In the genomic region with DNA sequence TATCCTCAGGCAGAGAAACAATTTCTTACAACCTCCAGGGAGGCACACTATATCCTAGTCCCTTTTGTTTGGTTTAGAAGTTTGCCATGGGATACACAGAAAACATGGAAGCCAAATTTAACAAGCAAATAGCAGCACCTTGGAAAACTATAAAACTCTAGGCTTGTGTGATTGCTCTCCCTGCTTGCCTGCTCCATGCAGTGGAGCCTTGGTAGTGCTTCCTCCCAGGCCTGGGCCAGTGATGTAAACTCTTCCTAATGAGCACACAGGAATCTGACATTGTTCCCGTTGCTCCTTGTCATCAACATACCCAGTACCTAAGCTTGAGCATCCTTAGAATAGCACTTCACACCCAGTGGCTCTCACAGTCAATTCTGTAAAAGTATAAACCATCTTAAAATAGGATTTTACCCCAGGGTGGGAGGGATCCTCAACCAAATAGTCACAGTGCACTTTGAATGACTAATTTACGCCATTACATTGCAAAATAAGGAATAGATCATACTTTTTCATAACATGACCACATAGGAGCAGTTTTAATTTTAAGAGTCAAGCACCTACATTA, we compare ENCODE assay signal across 10 mouse cellular contexts. TPM values are rescaled to one million over a fixed set of nuclear protein-coding genes. Genes with fewer than 3 reads are reported as not detected.
DNase-seq lines count a peak whose midpoint lies in the region; ATAC-seq lines count a peak whose summit lies in the region.
"Had no signal": no experiment of that assay in that cellular context is flagged by ENCODE, and none has a peak within 500 bp of the region (broad histone marks: within the 10 kb centered on the region; RNA-seq: fewer than 3 reads in every experiment).

No protein-coding gene starts in this region.

- ATAC-seq in hindbrain, embryonic 13.5 days (ENCODE audit: low FRiP score) = no peak
- no peak for ATAC-seq in hindbrain, embryonic 16.5 days
- ATAC-seq in embryonic facial prominence, embryonic 13.5 days (ENCODE audit: insufficient number of reproducible peaks, insufficient read depth, low FRiP score, low TSS enrichment, low read depth) = no peak
- ATAC-seq in hindbrain, embryonic 15.5 days (ENCODE audit: low FRiP score, low read depth) = no peak
- ATAC-seq in midbrain, embryonic 13.5 days = no peak

- peaks cover 25% of the 10 kb centered on the region for H3K4me1 ChIP-seq in hindbrain, embryonic 13.5 days (replicated peaks)
- H3K4me1 ChIP-seq in hindbrain, embryonic 16.5 days (ENCODE audit: control insufficient read depth, insufficient read depth, low read depth, low read length) = peaks cover 7% of the 10 kb centered on the region
- peaks cover 11% of the 10 kb centered on the region for H3K4me1 ChIP-seq in embryonic facial prominence, embryonic 13.5 days
- H3K4me1 ChIP-seq in hindbrain, embryonic 15.5 days (replicated peaks) = peaks cover 20% of the 10 kb centered on the region
- H3K4me1 ChIP-seq in midbrain, embryonic 13.5 days (replicated peaks) = peaks cover 14% of the 10 kb centered on the region

- no peak overlapping the region for H3K27ac ChIP-seq in hindbrain, embryonic 13.5 days
- no peak overlapping the region for H3K27ac ChIP-seq in hindbrain, embryonic 16.5 days (ENCODE audit: low read depth, low read length)
- H3K27ac ChIP-seq in embryonic facial prominence, embryonic 13.5 days = no peak overlapping the region
- H3K27ac ChIP-seq in hindbrain, embryonic 15.5 days (replicated peaks) = no peak overlapping the region; the same call in 1 of the 2 replicates
- H3K27ac ChIP-seq in midbrain, embryonic 13.5 days = no peak overlapping the region

- no peak for DNase-seq in retina, embryonic 14.5 days (ENCODE audit: low spot score)
- DNase-seq in adrenal gland, adult 2 months = no peak
- DNase-seq: adrenal gland, postnatal 14 days; heart, postnatal 14 days had no signal

- WGBS in hindbrain, embryonic 13.5 days = 46% methylated on average over 2 of the region's 2 CpGs
- WGBS in hindbrain, embryonic 16.5 days = 53% methylated on average over 2 of the region's 2 CpGs
- 34% methylated on average over 2 of the region's 2 CpGs for WGBS in embryonic facial prominence, embryonic 13.5 days
- WGBS in hindbrain, embryonic 15.5 days = 52% methylated on average over 2 of the region's 2 CpGs
- WGBS in midbrain, embryonic 13.5 days = 55% methylated on average over 2 of the region's 2 CpGs

- H3K9me3 ChIP-seq in hindbrain, embryonic 13.5 days = no peaks in the 10 kb centered on the region
- H3K9me3 ChIP-seq in hindbrain, embryonic 16.5 days (ENCODE audit: control insufficient read depth, low read length) = no peaks in the 10 kb centered on the region
- H3K9me3 ChIP-seq in embryonic facial prominence, embryonic 13.5 days = no peaks in the 10 kb centered on the region
- H3K9me3 ChIP-seq in hindbrain, embryonic 15.5 days = no peaks in the 10 kb centered on the region
- no peaks in the 10 kb centered on the region for H3K9me3 ChIP-seq in midbrain, embryonic 13.5 days

- peaks cover 37% of the 10 kb centered on the region for H3K27me3 ChIP-seq in hindbrain, embryonic 13.5 days
- H3K27me3 ChIP-seq in hindbrain, embryonic 16.5 days (replicated peaks; ENCODE audit: control insufficient read depth, insufficient read depth, low read length) = 0 out of 2 replicates have a peak, but pooled peaks cover 2% of the 10 kb centered on the region
- H3K27me3 ChIP-seq in embryonic facial prominence, embryonic 13.5 days = peaks cover 3% of the 10 kb centered on the region; the same call in 1 of the 2 replicates
- peaks cover 5% of the 10 kb centered on the region; the same call in 1 of the 2 replicates for H3K27me3 ChIP-seq in hindbrain, embryonic 15.5 days
- H3K27me3 ChIP-seq in midbrain, embryonic 13.5 days = peaks cover 27% of the 10 kb centered on the region

- H3K9ac ChIP-seq in hindbrain, embryonic 13.5 days = no peak overlapping the region
- no peak overlapping the region for H3K9ac ChIP-seq in hindbrain, embryonic 16.5 days (ENCODE audit: low read depth, low read length)
- no peak overlapping the region for H3K9ac ChIP-seq in embryonic facial prominence, embryonic 13.5 days
- no peak overlapping the region for H3K9ac ChIP-seq in hindbrain, embryonic 15.5 days
- no peak overlapping the region for H3K9ac ChIP-seq in midbrain, embryonic 13.5 days (replicated peaks)

- no peaks in the 10 kb centered on the region for H3K36me3 ChIP-seq in hindbrain, embryonic 13.5 days
- no peaks in the 10 kb centered on the region for H3K36me3 ChIP-seq in hindbrain, embryonic 16.5 days (ENCODE audit: control insufficient read depth, insufficient read depth, low read length)
- H3K36me3 ChIP-seq in embryonic facial prominence, embryonic 13.5 days = no peaks in the 10 kb centered on the region
- H3K36me3 ChIP-seq in hindbrain, embryonic 15.5 days = no peaks in the 10 kb centered on the region
- H3K36me3 ChIP-seq in midbrain, embryonic 13.5 days = no peaks in the 10 kb centered on the region
- H3K36me3 ChIP-seq: G1E had no signal

- H3K4me3 ChIP-seq in hindbrain, embryonic 13.5 days = no peak overlapping the region
- no peak overlapping the region for H3K4me3 ChIP-seq in hindbrain, embryonic 16.5 days (ENCODE audit: low read length)
- peak overlapping the region; percentile 87; the same call in 1 of the 2 replicates for H3K4me3 ChIP-seq in embryonic facial prominence, embryonic 13.5 days
- H3K4me3 ChIP-seq in hindbrain, embryonic 15.5 days = no peak overlapping the region
- H3K4me3 ChIP-seq in midbrain, embryonic 13.5 days (replicated peaks) = peak overlapping the region; percentile 79; the same call in 1 of the 2 replicates

- H3K4me2 ChIP-seq in hindbrain, embryonic 13.5 days = peak overlapping the region; percentile 98
- no peak overlapping the region for H3K4me2 ChIP-seq in hindbrain, embryonic 16.5 days (ENCODE audit: low read length)
- peak overlapping the region; percentile 95 for H3K4me2 ChIP-seq in embryonic facial prominence, embryonic 13.5 days
- H3K4me2 ChIP-seq in hindbrain, embryonic 15.5 days = peak overlapping the region; percentile 97
- H3K4me2 ChIP-seq in midbrain, embryonic 13.5 days (replicated peaks) = peak overlapping the region; percentile 100

RNA-seq across cellular contexts. Expression of gene Smarca2, which starts 1.5 kb away (rescaled TPM):
- 85.3 and 95.5 TPM in 2 replicates for polyA plus RNA-seq in hindbrain, embryonic 13.5 days (2015; fragmentation: Nextera tagmentation; extraction: Ambion mirVana)
- 95.2 and 114 TPM in 2 replicates for polyA plus RNA-seq in hindbrain, embryonic 16.5 days (2015; fragmentation: Nextera tagmentation; extraction: Ambion mirVana)
- polyA plus RNA-seq in embryonic facial prominence, embryonic 13.5 days (2015; fragmentation: Nextera tagmentation; extraction: Ambion mirVana) = 91.9 and 115 TPM in 2 replicates
- polyA plus RNA-seq in hindbrain, embryonic 15.5 days (2015; fragmentation: Nextera tagmentation; extraction: Ambion mirVana) = 109 and 110 TPM in 2 replicates
- polyA plus RNA-seq in midbrain, embryonic 13.5 days (2015; fragmentation: Nextera tagmentation; extraction: Ambion mirVana) = 109 and 117 TPM in 2 replicates
- 10 to 100 TPM; 71.3 to 83.9 TPM for total RNA-seq in adrenal gland, adult 2 months (2021)
- 26.2 and 30.4 TPM in 2 replicates for polyA plus RNA-seq in adrenal gland, adult 2 months (2012; rRNA removed)

Comparison
In these comparisons a context has a peak if more than half of its experiments do, and no peak if none do; other contexts are left out.
1. H3K4me3 ChIP-seq: peak in embryonic facial prominence, embryonic 13.5 days (single experiment) and midbrain, embryonic 13.5 days (single experiment); none in hindbrain, embryonic 13.5 days (single experiment), hindbrain, embryonic 16.5 days (single experiment) and hindbrain, embryonic 15.5 days (single experiment).